Mouse (Mus musculus): Measurements from ENCODE around the gene Gm4763.
"Not testable (repeated sequence)": the region's sequence is repeated elsewhere in the genome, so short reads cannot be mapped to it uniquely, and the experiment has no call there.

The Gm4763 gene

GRCm38 (mm10) chr7:24726808-24727207 lies at the start of gene Gm4763:
Gene Gm4763 (minus strand): TSS chr7:24726908.
- not testable (repeated sequence) for DNase-seq (ENCODE audit: low spot score)

DNA sequence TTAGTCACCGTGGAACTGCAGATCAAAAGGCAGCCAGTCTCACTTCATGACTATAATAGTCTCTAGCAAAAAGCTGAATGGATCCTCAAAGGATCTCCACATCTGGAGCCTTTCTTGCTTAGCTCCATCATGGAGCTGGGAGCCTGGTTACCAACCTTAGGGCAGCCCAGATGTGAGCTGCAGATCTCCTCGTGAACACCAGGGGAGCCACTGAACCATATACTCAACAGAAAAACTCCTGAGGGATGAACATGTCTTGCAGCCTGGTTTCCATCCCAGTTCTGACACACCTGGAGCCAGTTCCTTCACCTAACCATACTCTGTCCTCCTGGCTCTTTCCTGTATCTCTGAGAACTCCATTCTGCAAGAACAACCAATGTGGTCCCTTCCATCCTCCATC lies 49.4 kb upstream of the Gm4763 start:
- DNase-seq (ENCODE audit: low spot score) = no peak

DNA sequence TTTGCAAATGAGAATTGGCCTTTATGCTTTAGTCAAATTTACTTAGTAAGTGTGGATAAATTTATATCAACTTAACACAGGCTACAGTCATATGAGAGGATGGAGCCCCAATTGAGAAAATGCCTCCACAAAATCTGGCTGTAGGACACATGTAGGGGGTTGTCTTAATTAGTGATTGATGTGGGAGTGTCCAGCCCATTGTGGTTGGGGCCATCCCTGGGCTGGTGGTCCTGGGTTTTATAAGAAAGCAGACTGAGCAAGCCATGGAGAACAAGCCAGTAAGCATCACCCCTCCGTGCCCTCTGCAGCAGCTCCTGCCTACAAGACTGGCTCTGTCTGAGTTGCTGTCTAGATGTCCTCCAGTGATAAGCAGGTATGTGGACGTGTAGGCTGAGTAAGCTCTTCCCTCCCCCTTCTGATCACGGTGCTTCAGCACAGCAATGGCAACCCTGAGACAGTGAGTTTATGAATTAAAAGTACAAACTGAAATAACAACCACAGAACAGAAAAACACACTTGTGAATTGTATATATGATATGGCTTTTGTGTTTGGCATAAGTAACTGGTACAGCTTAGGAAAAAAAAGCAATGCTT lies 47.3 kb upstream of the Gm4763 start:
- DNase-seq (ENCODE audit: low spot score) = no peak

GRCm38 (mm10) chr7:24771361-24771760 lies 44.7 kb upstream of the Gm4763 start:
- DNase-seq (ENCODE audit: low spot score) = no peak

DNA sequence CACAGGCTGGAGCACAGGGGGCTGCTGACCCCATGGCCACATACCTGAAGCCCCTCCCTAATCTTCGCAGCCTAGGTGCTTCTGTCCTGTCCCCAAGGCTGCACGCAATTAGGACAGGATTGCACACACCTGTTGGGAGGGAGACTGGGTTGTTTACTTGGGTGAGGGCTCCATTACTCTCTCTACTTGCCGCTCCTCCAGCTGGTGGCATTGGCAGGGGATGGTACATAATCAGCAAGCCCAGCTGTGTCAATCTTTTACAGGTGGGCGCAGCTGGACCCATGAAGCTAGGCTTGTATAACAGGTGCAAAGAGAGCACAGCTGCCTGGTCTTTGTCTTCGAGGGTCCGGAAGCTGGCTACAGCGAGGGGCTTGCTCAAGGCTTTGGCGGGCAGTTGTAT lies 35.9 kb upstream of the Gm4763 start:
- no peak for DNase-seq (ENCODE audit: low spot score)

GRCm38 (mm10) chr7:24761161-24761560 lies 34.5 kb upstream of the Gm4763 start:
- DNase-seq (ENCODE audit: low spot score) = no peak

DNA sequence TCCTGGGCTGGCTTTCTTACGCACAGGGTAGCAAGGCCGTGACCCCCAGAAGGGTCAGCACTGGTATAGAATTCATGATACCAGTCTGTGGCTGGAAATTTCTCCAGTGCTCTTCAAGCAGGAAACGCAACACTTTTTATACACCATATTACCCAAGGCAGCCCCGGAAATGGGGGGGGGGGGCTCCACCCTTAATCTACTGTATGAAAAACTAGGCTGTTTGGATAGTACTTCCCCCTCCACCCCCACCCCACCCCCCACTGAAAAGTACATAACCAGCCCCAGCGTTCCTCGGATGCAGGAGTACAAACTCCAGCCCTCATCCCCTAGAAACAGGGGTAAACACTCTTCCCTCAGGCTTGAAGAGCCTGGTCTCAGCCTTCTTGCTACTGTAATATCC lies 33.5 kb upstream of the Gm4763 start, which contains the start of gene Cd177:
TSS of gene Cd177 (minus strand) at position 101 of the 400 bp plus-strand sequence.
- no peak for DNase-seq (ENCODE audit: low spot score)

DNA sequence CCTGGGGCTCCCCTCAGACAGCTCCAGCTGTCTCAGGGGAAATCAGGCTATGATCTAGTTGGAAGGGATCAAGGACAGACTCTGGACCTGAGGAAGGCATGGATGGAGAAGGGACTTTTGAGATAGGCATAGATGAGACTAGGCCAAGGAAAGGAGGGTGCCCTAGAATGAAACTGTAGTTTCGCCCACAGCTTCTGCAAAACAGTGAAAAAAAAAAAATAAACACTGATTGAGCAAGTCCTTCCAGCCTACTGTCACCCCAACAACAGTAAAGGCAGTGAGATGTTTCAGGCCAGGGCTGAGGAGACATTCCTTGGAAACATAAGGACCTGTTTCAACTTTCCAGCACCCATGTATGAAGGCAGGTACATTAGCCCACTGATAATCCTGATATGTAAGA lies 31.8 kb upstream of the Gm4763 start:
- no peak for DNase-seq (ENCODE audit: low spot score)

- DNase-seq (ENCODE audit: low spot score) = no peak
Observed at GRCm38 (mm10) chr7:24753476-24753875, 26.8 kb upstream of the Gm4763 start.

- no peak for DNase-seq (ENCODE audit: low spot score)
Observed at GRCm38 (mm10) chr7:24751610-24752009, 24.9 kb upstream of the Gm4763 start.

GRCm38 (mm10) chr7:24750695-24751094 lies 24.0 kb upstream of the Gm4763 start:
- no peak for DNase-seq (ENCODE audit: low spot score)

- DNase-seq (ENCODE audit: low spot score) = no peak
Observed at GRCm38 (mm10) chr7:24735970-24736670, 9.4 kb upstream of the Gm4763 start.

GRCm38 (mm10) chr7:24715039-24715438 lies 11.7 kb downstream of the Gm4763 start:
- no peak for DNase-seq (ENCODE audit: low spot score)

- DNase-seq (ENCODE audit: low spot score) = no peak
Observed at GRCm38 (mm10) chr7:24708832-24709292, 17.8 kb downstream of the Gm4763 start, which contains the start of gene BC049730. Gene BC049730 (plus strand): TSS chr7:24709242.

GRCm38 (mm10) chr7:24702841-24703240 lies 23.9 kb downstream of the Gm4763 start:
- DNase-seq (ENCODE audit: low spot score) = not testable (repeated sequence)

DNA sequence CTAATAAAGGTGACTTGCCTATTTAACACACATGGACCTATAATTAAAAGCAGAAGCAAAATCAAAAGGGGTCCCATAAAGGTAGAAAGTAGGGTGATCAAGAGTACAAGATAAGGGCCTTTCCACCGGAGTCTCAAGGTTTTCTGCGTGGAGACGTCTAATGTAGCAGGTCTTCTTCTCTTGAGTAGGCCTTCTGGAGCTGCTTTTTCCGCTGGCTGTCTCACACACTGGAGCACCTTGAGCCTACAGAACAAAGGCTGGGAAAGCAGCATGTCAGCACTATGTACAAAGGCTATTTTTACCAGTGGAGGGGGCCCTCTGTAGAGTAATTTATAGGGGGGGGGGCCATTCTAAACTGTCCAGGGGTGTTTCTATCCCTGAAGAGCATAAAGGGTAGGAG lies 28.8 kb downstream of the Gm4763 start:
- not testable (repeated sequence) for DNase-seq (ENCODE audit: low spot score)

DNA sequence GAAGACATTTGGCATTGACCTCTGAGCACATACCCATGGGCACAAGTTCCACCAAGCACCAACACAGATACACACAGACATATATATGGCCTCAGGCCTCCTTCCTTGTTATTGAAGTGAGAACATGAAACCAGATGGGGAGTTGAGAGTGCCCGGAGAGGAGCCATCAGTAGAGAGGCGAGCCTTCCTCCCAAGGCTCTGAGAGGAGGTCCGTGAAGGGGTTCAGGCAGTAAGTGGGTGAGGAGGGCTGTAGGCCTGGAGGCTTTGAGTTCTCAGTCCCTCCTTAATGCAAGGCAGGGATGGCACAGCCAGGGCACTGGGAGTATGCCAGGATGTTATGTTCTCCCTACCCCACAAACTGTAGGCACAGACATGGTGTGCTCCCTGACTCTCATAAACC lies 34.0 kb downstream of the Gm4763 start:
- DNase-seq (ENCODE audit: low spot score) = not testable (repeated sequence)

GRCm38 (mm10) chr7:24687519-24687918 lies 39.2 kb downstream of the Gm4763 start:
- DNase-seq (ENCODE audit: low spot score) = not testable (repeated sequence)

- not testable (repeated sequence) for DNase-seq (ENCODE audit: low spot score)
Observed at GRCm38 (mm10) chr7:24684121-24684520, 42.6 kb downstream of the Gm4763 start.

GRCm38 (mm10) chr7:24676575-24676974 lies 50.1 kb downstream of the Gm4763 start, which contains the start of gene Tex101:
Gene Tex101 (minus strand): TSS chr7:24676675.
- no peak for DNase-seq (ENCODE audit: low spot score)

GRCm38 (mm10) chr7:24671944-24672439 lies 54.7 kb downstream of the Gm4763 start:
- no peak for DNase-seq (ENCODE audit: low spot score)
